Mouse (Mus musculus) heart, postnatal 0 days (tissue): ENCODE results near the gene 6430628N08Rik.

ENCODE experiments used
- CTCF ChIP-seq: IDR thresholded peaks from 2 replicates; pipeline ENCODE4 v1.5.1; 2016; ENCODE audit warnings: antibody characterized with exemption, control low read depth, low read depth
- EP300 ChIP-seq: IDR thresholded peaks from 2 replicates; pipeline ENCODE4 v1.6.1; 2016; ENCODE audit warnings: antibody characterized with exemption, low read depth

- no peak for TF ChIP-seq EP300
- no peak for TF ChIP-seq CTCF
Observed at GRCm38 (mm10) chr4:115908641-115909040, 18.2 kb downstream of the 6430628N08Rik start.
